Mouse (Mus musculus): ENCODE results near the gene Hist1h1d. TPM values are rescaled to one million over a fixed set of nuclear protein-coding genes. Genes with fewer than 3 reads are reported as not detected.
"Not testable (repeated sequence)": the region's sequence is repeated elsewhere in the genome, so short reads cannot be mapped to it uniquely, and the experiment has no call there.

Hist1h1d gene
- total RNA-seq, 2 experiments from 2014 or later, result 3.6 to 5.7 TPM

- intact Hi-C loops (cut with DNase I), result loop anchor here (5.0 kb wide), 1 partner anchor 1499 kb away; no protein-coding TSS in a partner anchor
- peak; percentile 93 to 96 for DNase-seq (ENCODE audit: low spot score in 2 of 2)
Observed at GRCm38 (mm10) chr13:23526312-23526711, 26.8 kb upstream of the Hist1h1d start.

DNA sequence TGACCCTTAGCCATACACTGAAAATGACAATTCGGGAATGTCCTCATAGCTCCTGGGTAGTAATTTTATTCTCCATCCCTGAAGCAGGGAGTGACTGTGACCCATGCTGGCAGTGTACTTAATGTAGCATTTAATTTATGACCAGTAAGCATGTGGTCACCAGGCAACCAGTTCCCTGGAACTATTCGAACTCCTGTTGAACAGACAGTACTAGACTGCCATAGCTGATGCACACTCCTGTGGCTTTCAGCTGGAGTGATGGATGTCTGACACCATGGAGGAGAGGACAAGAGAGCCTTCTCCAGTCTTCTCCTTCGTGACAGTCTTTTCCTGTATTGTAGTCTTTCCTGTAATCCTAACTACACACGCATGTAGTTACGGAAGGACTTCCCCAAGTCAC, 24.1 kb upstream of the Hist1h1d start:
- intact Hi-C loops (cut with DNase I), result loop anchor here (5.0 kb wide), 1 partner anchor 1502 kb away; no protein-coding TSS in a partner anchor
- DNase-seq (ENCODE audit: low spot score in 2 of 2), result no peak

GRCm38 (mm10) chr13:23529480-23530165, 23.4 kb upstream of the Hist1h1d start:
- intact Hi-C loops (cut with DNase I), result loop anchor here (5.0 kb wide), 4 partner anchors 93 to 1812 kb away; partner anchors contain the start of genes Hist1h1c, Hist1h1e, Hist1h2ai and Hist1h2be
- DNase-seq (ENCODE audit: low spot score in 2 of 2), result no peak

- peak; percentile 79 to 83 for DNase-seq (ENCODE audit: low spot score in 2 of 2)
- intact Hi-C loops (cut with DNase I), result loop anchor here (5.0 kb wide), 3 partner anchors 92 to 1813 kb away; partner anchors contain the start of genes Hist1h1c, Hist1h1e, Hist1h2ai and Hist1h2be
Observed at GRCm38 (mm10) chr13:23530181-23530900, 22.7 kb upstream of the Hist1h1d start.

- DNase-seq (ENCODE audit: low spot score in 2 of 2), result peak; percentile 98 to 99
- intact Hi-C loops (cut with DNase I), result loop anchor here (1.0 to 5.0 kb wide), 4 partner anchors 91 to 1814 kb away; partner anchors contain the start of genes Hist1h1c, Hist1h1e, Hist1h2ai and Hist1h2be
Observed at GRCm38 (mm10) chr13:23530901-23531875, 21.9 kb upstream of the Hist1h1d start, which contains the start of gene Hist1h4h. Gene Hist1h4h, plus strand, starts transcription at chr13:23531050.

DNA sequence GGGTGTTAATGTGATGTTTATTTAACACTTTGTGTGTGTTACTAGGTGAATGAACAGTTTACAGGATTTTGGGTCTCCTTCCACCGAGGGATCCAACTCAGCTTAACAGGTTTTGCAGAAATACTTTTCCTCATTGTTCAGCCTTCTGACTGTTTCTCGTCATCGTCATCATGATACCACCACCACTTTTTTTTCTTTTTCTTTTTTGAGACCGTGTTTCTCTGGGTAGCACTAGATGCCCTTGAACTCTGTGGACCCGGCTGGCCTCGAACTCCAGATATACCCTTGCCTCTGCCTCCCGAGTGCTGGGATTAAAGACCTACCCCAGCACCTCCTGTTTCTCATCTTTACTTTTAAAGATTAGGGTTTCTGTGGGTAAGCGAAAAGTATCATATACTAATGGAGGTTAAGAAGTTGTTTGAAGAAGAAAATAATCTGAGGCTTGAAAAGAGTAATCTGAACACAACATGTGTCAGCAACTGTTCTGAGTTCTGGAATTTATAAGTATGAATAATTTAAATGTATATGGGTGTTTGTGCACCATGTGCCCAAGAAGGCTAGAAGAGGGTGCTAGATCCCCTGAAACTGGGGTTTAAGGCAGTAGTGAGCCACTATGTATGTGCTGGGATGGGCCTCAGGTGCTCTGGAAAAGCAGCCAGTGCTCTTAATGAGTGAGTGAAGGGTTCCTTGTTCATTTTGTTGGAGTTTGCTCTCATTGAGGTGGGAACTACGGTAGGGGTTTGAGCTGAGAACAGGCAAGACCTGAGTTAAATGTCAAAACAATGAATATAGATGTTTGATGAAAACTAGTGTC, 20.6 kb upstream of the Hist1h1d start:
- intact Hi-C loops (cut with DNase I), result loop anchor here (5.0 kb wide), 3 partner anchors 90 to 1815 kb away; partner anchors contain the start of genes Hist1h1c, Hist1h1e, Hist1h2ai and Hist1h2be
- no peak for DNase-seq (ENCODE audit: low spot score in 2 of 2)

GRCm38 (mm10) chr13:23533560-23534367, 19.3 kb upstream of the Hist1h1d start, which contains the start of gene Hist1h2af:
Gene Hist1h2af, plus strand, starts transcription at chr13:23533906.
- intact Hi-C loops (cut with DNase I), result loop anchor here (5.0 kb wide), 3 partner anchors 89 to 1816 kb away; partner anchors contain the start of genes Hist1h1c, Hist1h1e, Hist1h2ai and Hist1h2be
- DNase-seq (ENCODE audit: low spot score in 2 of 2), result peak; percentile 83 to 93

DNA sequence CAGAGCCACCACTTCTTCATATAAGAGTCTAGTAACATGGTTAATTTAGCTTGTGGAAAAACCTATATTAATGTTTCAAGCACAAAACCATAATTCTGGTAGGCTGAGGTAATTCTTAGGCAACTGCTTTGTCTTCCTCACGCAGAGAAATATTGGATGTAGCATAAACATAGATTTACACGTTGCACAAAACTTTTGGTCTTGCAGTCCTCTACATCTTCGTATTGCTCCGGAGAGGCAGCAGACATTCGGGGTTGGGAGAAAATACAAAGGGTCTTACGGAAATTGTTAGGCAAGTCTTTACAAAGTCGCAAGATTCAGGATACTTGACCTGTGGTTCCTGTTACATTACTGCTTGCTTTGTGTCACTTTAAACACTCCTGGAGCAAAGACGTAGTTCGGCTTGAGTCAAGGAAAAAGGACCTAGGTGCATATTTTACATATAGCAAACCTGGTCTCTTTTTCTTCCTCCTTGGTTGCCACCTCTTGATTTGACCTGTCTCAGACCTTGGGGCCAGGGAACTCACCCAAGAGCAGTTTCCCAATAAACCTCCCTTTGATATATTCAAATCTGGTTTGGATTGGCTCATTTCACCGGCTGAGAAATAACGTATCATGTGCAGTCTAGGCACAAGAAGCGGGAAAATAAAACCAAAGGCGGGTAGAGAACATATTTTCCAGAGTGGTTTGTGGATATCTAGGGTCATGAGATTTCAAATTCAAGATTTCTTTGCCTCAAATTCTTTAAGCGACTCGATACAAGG, 18.5 kb upstream of the Hist1h1d start:
- intact Hi-C loops (cut with DNase I), result loop anchor here (5.0 kb wide), 3 partner anchors 88 to 1817 kb away; partner anchors contain the start of genes Hist1h1c, Hist1h1e, Hist1h2ai and Hist1h2be
- no peak for DNase-seq (ENCODE audit: low spot score in 2 of 2)

DNA sequence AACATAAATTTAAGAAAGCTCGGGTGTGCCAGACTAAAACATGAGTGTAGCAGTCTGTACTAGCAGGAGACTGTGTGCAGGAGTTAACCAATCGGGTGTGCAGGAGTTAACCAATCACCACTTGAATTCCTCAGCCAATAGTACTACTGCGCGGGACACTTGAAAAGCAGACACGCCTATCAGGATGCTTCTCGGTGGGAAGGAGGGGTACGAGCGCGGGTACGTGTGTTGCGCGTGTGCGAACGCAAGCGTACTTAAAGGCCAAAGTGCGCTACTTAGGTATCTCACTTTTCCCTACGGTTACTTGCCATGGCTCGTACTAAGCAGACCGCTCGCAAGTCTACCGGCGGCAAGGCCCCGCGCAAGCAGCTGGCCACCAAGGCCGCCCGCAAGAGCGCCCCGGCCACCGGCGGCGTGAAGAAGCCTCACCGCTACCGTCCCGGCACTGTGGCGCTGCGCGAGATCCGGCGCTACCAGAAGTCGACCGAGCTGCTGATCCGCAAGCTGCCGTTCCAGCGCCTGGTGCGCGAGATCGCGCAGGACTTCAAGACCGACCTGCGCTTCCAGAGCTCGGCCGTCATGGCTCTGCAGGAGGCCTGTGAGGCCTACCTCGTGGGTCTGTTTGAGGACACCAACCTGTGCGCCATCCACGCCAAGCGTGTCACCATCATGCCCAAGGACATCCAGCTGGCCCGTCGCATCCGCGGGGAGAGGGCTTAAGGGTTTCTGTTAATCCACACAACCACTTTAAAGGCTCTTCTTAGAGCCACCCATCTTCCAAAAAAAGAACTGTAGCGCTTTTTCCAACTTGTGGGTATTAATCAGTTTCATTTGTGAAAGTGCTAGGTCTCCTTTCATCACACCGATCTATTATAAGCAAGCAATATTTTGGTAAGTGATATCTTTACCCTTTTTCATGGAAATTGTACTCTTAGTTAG, 17.7 kb upstream of the Hist1h1d start, which contains the start of gene Hist1h3g:
Gene Hist1h3g, plus strand, starts transcription at position 286 of the 939 bp plus-strand sequence.
- intact Hi-C loops (cut with DNase I), result not testable (repeated sequence)
- peak; percentile 92 to 97 for DNase-seq (ENCODE audit: low spot score in 2 of 2)

- intact Hi-C loops (cut with DNase I), result no loop called here
- no peak for DNase-seq (ENCODE audit: low spot score in 2 of 2)
Observed at GRCm38 (mm10) chr13:23536076-23536822, 16.8 kb upstream of the Hist1h1d start.

DNA sequence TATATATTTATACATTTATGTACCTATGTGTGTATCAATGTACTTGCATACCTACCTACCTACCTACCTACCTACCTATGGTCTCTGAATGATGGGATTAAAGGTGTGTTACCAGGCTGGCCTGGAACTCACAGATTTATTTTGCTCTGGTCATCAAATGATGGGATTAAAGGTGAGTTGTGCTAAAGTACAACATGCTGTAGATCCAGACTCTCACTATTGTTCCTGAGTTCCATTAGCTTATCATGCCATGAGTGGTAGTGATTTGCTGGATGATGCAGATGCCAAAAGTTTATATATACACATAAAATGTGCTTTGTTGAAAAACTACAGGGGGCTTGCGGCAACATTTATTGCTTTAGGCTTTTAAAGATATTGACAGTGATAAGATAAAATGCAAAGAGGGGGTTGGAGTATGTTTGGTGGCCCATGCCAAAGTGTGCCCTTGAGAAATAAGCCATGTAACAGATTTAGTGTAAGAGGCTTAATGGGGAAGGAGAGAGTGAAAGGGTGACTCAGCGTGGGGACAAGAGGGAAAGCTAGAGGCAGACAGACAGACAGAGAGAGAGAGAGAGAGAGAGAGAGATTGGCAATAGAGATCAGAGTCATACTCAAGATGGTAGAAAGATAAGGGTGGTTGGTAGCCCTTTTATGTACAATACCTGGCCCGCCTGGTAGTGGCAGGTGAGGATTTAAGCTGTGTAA, 15.9 kb upstream of the Hist1h1d start:
- intact Hi-C loops (cut with DNase I), result no loop called here

DNA sequence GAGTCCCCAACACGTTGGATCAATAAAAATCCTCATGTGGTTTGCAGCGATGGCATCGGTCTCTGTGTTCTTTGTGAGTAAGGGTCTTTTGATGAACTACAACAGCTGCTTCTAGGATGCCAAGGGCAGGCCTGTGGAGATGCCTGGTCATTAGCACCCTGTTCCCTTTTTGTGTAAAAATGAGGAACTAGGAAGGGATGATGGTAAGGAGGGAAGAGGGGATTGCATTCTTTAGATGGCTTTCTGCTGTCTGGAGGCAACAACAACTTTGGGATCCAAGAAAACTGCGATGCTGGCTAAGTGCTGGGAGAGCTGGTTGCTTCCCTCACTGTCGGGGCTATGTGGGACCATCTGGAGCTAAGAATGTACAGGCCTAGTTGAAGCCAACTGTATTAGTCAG, 14.8 kb upstream of the Hist1h1d start:
- intact Hi-C loops (cut with DNase I), result no loop called here
- no peak for DNase-seq (ENCODE audit: low spot score in 2 of 2)

More for the DNA sequence above, 15.9 kb upstream of the Hist1h1d start:
- no peak for DNase-seq (ENCODE audit: low spot score in 2 of 2)

- intact Hi-C loops (cut with DNase I); DNase-seq (ENCODE audit: low spot score in 2 of 2): not testable (repeated sequence)
Observed at GRCm38 (mm10) chr13:23539821-23540220, 13.2 kb upstream of the Hist1h1d start.

DNA sequence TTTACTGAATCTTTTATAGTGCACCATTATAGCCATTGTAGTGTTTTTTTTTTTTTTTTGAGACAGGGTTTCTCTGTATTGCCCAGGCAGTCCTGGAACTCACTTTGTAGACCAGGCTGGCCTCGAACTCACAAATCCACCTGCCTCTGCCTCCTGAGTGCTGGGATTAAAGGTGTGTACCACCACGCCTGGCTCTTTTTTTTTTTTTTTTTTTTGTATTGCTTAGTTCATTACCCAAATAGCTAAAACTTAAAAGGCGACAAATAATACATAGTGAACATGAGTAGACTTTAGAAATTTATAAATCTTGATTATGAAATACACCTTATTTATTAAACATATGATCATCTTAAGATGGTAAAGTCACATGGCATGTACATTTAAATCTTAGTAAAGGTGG, 11.6 kb upstream of the Hist1h1d start:
- intact Hi-C loops (cut with DNase I), result no loop called here
- no peak for DNase-seq (ENCODE audit: low spot score in 2 of 2)
